Mouse (Mus musculus) liver (tissue): ENCODE data around the gene Cep78.

Experiments used
- DNase-seq: peaks from one replicate; pipeline ENCODE4 v3.0.0-alpha.2; 2020; ENCODE audit warnings: mixed read lengths

Cep78 gene

DNA sequence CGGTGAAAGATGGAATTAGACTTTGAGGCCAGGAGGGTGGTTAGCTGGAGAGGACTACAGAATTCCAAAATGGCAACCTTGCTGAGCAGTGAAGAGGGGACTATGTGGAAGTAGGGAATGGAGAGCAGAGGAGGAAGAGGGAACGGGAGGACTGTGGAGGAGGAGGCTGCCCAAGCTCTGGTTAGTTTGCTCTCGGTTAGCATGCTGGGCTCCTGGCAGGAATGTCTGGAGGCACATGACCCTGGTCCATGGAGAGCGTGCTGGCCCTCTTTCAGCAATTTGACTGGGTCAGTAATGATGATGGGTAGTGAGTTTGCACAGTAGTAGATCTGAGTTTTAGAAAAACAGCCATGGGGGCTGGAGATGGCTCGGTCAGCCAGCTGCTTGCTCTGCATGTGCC, 76.8 kb downstream of the Cep78 start:
- DNase-seq = no peak
